Mouse (Mus musculus) adrenal gland, postnatal 4 days (tissue): ENCODE measurements around the gene Qrfp. TPM values are rescaled to one million over a fixed set of nuclear protein-coding genes. Genes with fewer than 3 reads are reported as not detected.

Source experiments
- DNase-seq, 2 experiments: peaks; one replicate each; pipeline ENCODE4 v3.0.0; 2021 to 2022; ENCODE audit warnings: low spot score in 2 of 2, mixed read lengths in 2 of 2
- long read RNA-seq, 2 experiments: library from polyadenylated mRNA; stranded (forward); transcript quantifications; one replicate each; pipeline ENCODE4 v2.0.0; 2021
- total RNA-seq, 2 experiments: library from RNA; stranded (reverse); gene quantifications; 2 replicates each; pipeline ENCODE4 v1.2.3; 2021

The Qrfp gene
- not detected for total RNA-seq
- long read RNA-seq, experiment 1, result 0 reads
- long read RNA-seq, experiment 2, result 0 reads

GRCm38 (mm10) chr2:31810444-31810843 is at the start of gene Qrfp:
Gene Qrfp, minus strand, starts transcription at chr2:31810580.
- DNase-seq, result no peak

- no peak for DNase-seq
These were observed 48.1 kb upstream of the Qrfp start for GRCm38 (mm10) chr2:31858500-31858899.

GRCm38 (mm10) chr2:31857180-31857579 is 46.8 kb upstream of the Qrfp start:
- no peak for DNase-seq

GRCm38 (mm10) chr2:31855991-31856390 is 45.6 kb upstream of the Qrfp start:
- DNase-seq, result no peak

GRCm38 (mm10) chr2:31850141-31850540 is 39.8 kb upstream of the Qrfp start:
- no peak for DNase-seq

- no peak for DNase-seq
These were observed 37.5 kb upstream of the Qrfp start for GRCm38 (mm10) chr2:31847908-31848307.

GRCm38 (mm10) chr2:31846692-31847660 is 36.6 kb upstream of the Qrfp start:
- DNase-seq, result no peak

GRCm38 (mm10) chr2:31845896-31846691 is 35.7 kb upstream of the Qrfp start, which contains the start of gene Fibcd1:
Gene Fibcd1, minus strand, starts transcription at chr2:31846005.
- no peak for DNase-seq

- DNase-seq, result no peak
These were observed 35.1 kb upstream of the Qrfp start for GRCm38 (mm10) chr2:31845512-31845895.

GRCm38 (mm10) chr2:31844729-31845136 is 34.4 kb upstream of the Qrfp start:
- DNase-seq, result no peak

- no peak for DNase-seq
These were observed 28.5 kb upstream of the Qrfp start for GRCm38 (mm10) chr2:31838868-31839267.

- DNase-seq, result no peak
These were observed 26.6 kb upstream of the Qrfp start for GRCm38 (mm10) chr2:31836985-31837384.

- no peak for DNase-seq
These were observed 25.7 kb upstream of the Qrfp start for GRCm38 (mm10) chr2:31836091-31836490.

- DNase-seq, result no peak
These were observed 18.0 kb upstream of the Qrfp start for GRCm38 (mm10) chr2:31828311-31828825.

- no peak for DNase-seq
These were observed 17.5 kb upstream of the Qrfp start for GRCm38 (mm10) chr2:31827877-31828276.

GRCm38 (mm10) chr2:31826094-31827085 is 16.0 kb upstream of the Qrfp start:
- no peak for DNase-seq

- DNase-seq, result no peak
These were observed 15.1 kb upstream of the Qrfp start for GRCm38 (mm10) chr2:31825469-31825911.

GRCm38 (mm10) chr2:31823933-31824730 is 13.8 kb upstream of the Qrfp start:
- DNase-seq, result no peak
